Comparison of ENCODE assay signal across 23 mouse cellular contexts in the genomic region with DNA sequence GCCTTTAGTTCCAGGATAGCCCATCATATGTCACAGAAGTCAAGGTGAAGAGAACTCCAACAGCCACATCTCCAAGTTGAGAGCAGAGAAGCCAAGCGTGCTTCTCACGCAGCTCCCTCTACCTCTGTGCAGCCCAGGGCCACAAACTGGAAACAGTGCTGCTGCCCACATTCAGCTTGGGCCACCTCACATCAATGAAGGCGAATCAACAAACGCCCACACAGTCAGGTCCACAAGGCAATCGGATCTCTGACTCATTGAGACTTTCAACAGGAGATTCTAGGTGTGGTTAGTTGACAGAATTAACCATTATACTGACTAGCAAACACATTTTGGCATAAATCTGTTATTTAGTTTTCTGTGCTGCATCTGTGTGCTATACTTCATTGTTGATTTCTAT.
"Had no signal": no experiment of that assay in that cellular context is flagged by ENCODE, and none has a peak within 500 bp of the region (broad histone marks: within the 10 kb centered on the region; RNA-seq: fewer than 3 reads in every experiment).

No protein-coding gene starts in this region.

- H3K36me3 ChIP-seq: limb, embryonic 12.5 days; limb, embryonic 15.5 days; liver, embryonic 15.5 days; midbrain, embryonic 12.5 days; neural tube, embryonic 13.5 days had no signal

- H3K27me3 ChIP-seq: limb, embryonic 12.5 days; limb, embryonic 15.5 days; liver, embryonic 12.5 days; liver, embryonic 15.5 days; midbrain, embryonic 12.5 days; neural tube, embryonic 13.5 days had no signal

- DNase-seq: kidney, adult 18-20 months; kidney, adult 9 months; kidney, postnatal 25 days; layer of hippocampus, adult 9-11 months; layer of hippocampus, postnatal 36 days; left cerebral cortex, postnatal 4 days; lung, adult 2 months; lung, postnatal 14 days; lung, postnatal 4 days; right cerebral cortex, postnatal 14 days; right cerebral cortex, postnatal 4 days; thymus, adult 2 months; thymus, postnatal 14 days; thymus, postnatal 4 days had no signal

- H3K4me3 ChIP-seq: layer of hippocampus, adult 2 months; limb, embryonic 12.5 days; limb, embryonic 15.5 days; liver, embryonic 12.5 days; liver, embryonic 15.5 days; midbrain, embryonic 12.5 days; myocyte; neural tube, embryonic 13.5 days had no signal

- H3K27ac ChIP-seq: layer of hippocampus, adult 2 months; limb, embryonic 12.5 days; limb, embryonic 15.5 days; liver, embryonic 12.5 days; liver, embryonic 15.5 days; midbrain, embryonic 12.5 days; neural tube, embryonic 13.5 days; stomach, postnatal 0 days had no signal

- H3K4me1 ChIP-seq: limb, embryonic 12.5 days; limb, embryonic 15.5 days; midbrain, embryonic 12.5 days; neural tube, embryonic 13.5 days had no signal

- H3K9me3 ChIP-seq: limb, embryonic 12.5 days; limb, embryonic 15.5 days; liver, embryonic 12.5 days; liver, embryonic 15.5 days; midbrain, embryonic 12.5 days; neural tube, embryonic 13.5 days had no signal
